Mouse (Mus musculus): ENCODE data around the gene Olfr871. TPM values are rescaled to one million over a fixed set of nuclear protein-coding genes. Genes with fewer than 3 reads are reported as not detected.
"Not testable (repeated sequence)": the region's sequence is repeated elsewhere in the genome, so short reads cannot be mapped to it uniquely, and the experiment has no call there.

Olfr871 gene
- polyA plus RNA-seq (2012; rRNA removed): not detected in 2 replicates

DNA sequence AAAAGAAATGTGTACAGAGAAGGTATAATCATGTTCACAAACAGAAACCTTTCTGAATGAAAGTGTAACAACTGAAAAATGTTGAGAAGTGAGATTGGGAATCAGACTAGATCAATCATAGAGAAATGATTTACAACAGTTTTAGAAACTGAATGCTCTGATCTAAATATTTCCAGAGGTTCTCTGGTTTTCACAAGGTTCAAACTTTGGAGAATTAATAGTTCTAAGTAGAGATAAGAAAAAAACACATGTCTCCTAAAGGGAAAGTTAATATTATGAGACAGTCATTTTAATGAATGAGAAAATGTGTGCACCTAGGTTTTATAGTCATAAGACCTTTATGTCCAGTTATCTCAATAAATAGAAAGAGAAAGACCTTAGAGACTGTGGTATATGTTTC, at the start of gene Olfr871:
Gene Olfr871, plus strand, starts transcription at position 301 of the 400 bp plus-strand sequence.
- TF ChIP-seq CTCF (IDR thresholded peaks at IDR 0.05; ENCODE audit: borderline replicate concordance, insufficient read depth, low read depth, low read length) (no peak), POLR2A (IDR thresholded peaks at IDR 0.05; ENCODE audit: borderline replicate concordance, insufficient read depth, low read length) (no peak)
- DNase-seq: no peak

DNA sequence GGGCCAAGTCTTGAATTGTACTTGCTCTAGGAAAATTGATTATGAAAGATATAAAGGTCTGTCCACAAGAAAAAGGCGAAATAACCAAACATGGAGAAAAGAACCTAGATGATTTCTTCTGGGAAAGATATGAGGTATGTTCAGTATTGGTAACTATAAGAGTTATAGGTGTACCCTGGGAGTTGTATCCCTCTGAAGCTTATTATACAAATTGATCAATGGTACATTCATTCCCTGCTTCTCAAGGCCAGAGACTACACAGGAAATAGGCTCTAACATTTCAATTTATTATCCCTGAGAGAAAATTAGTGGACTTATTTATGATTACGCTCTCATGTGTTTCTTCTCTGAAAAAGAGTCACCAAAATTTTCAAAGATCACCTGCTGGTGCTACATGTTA, 38.0 kb upstream of the Olfr871 start, which contains the start of gene Olfr870:
Gene Olfr870, minus strand, starts transcription at position 101 of the 400 bp plus-strand sequence.
- Histone ChIP-seq H3K27me3 (ENCODE audit: control insufficient read depth, insufficient read depth, low read length) (no peaks in the 10 kb centered on the region), H3K27ac (ENCODE audit: insufficient read depth, low read length) (no peak within 1 kb of the TSS), H3K4me1 (ENCODE audit: control insufficient read depth, insufficient read depth, low read length) (no peaks in the 10 kb centered on the region), H3K4me3 (replicated peaks; ENCODE audit: insufficient read depth, low read depth, low read length) (no peak within 1 kb of the TSS)
- DNase-seq: no peak
- TF ChIP-seq CTCF (IDR thresholded peaks at IDR 0.05; ENCODE audit: borderline replicate concordance, insufficient read depth, low read depth, low read length) (no peak), POLR2A (IDR thresholded peaks at IDR 0.05; ENCODE audit: borderline replicate concordance, insufficient read depth, low read length) (no peak)
- WGBS: 75% methylated on average over 2 of the region's 2 CpGs

More for the DNA sequence above, at the start of gene Olfr871:
- Histone ChIP-seq H3K27ac (ENCODE audit: insufficient read depth, low read length) (no peak within 1 kb of the TSS), H3K4me3 (replicated peaks; ENCODE audit: insufficient read depth, low read depth, low read length) (no peak within 1 kb of the TSS), H3K27me3 (ENCODE audit: control insufficient read depth, insufficient read depth, low read length) (no peaks in the 10 kb centered on the region), H3K4me1 (ENCODE audit: control insufficient read depth, insufficient read depth, low read length) (no peaks in the 10 kb centered on the region)

DNA sequence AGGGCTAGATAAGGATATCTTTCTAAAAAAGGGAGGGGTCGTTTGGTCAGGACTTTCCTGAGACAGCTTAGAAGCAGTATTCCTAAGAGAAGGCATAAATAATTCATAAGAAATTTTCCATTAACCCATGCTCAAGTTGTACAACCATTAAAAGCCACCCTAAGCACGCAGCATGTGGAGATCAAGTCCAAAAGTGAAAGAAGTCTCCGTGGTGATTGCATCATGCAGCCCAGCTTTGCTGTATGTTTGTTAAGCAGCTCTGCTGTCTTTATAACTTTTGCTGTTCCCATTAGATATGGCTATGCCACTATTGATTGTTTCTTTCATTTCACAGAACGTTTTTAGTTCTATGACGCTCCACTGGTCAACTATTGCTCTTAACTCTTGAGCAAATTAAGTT, 32.5 kb upstream of the Olfr871 start:
- 60% methylated on average over 5 of the region's 5 CpGs for WGBS

DNA sequence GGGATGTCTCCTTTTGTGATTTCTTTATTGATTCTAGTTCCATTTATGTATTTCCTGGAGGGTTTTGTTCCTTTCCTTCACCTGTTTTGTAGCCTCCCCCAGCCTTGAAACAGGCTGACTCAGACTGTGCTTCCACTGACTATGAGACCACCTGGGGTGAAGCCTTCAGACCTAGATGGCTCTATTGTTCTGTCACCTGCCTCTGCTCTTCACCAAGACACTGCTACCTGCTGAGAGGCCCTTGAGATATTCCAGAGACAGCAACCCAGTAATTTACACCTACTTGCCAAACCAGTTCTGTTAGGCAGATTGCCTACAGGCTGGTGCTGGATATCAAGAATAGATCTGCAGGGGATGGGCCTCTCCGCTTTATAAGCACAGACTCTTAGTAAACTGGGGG, 9.9 kb upstream of the Olfr871 start:
- no peak for DNase-seq
- WGBS: 64% methylated on average over 1 of the region's 1 CpGs
- no peaks in the 10 kb centered on the region for H3K27me3 ChIP-seq (ENCODE audit: control insufficient read depth, insufficient read depth, low read length)
- H3K27ac ChIP-seq (ENCODE audit: insufficient read depth, low read length): no peak overlapping the region
- TF ChIP-seq CTCF (IDR thresholded peaks at IDR 0.05; ENCODE audit: borderline replicate concordance, insufficient read depth, low read depth, low read length) (no peak), POLR2A (IDR thresholded peaks at IDR 0.05; ENCODE audit: borderline replicate concordance, insufficient read depth, low read length) (no peak)
- no peaks in the 10 kb centered on the region for H3K4me1 ChIP-seq (ENCODE audit: control insufficient read depth, insufficient read depth, low read length)
- H3K4me3 ChIP-seq (replicated peaks; ENCODE audit: insufficient read depth, low read depth, low read length): no peak overlapping the region

More for the DNA sequence above, 32.5 kb upstream of the Olfr871 start:
- no peaks in the 10 kb centered on the region for H3K4me1 ChIP-seq (ENCODE audit: control insufficient read depth, insufficient read depth, low read length)
- H3K27ac ChIP-seq (ENCODE audit: insufficient read depth, low read length): no peak overlapping the region
- H3K27me3 ChIP-seq (ENCODE audit: control insufficient read depth, insufficient read depth, low read length): no peaks in the 10 kb centered on the region
- no peak for DNase-seq
- TF ChIP-seq CTCF (IDR thresholded peaks at IDR 0.05; ENCODE audit: borderline replicate concordance, insufficient read depth, low read depth, low read length) (no peak), POLR2A (IDR thresholded peaks at IDR 0.05; ENCODE audit: borderline replicate concordance, insufficient read depth, low read length) (no peak)
- H3K4me3 ChIP-seq (replicated peaks; ENCODE audit: insufficient read depth, low read depth, low read length): no peak overlapping the region

- WGBS: 88% methylated on average over 7 of the region's 7 CpGs
- H3K4me1 ChIP-seq (ENCODE audit: control insufficient read depth, insufficient read depth, low read length); H3K27me3 ChIP-seq (ENCODE audit: control insufficient read depth, insufficient read depth, low read length); H3K4me3 ChIP-seq (replicated peaks; ENCODE audit: insufficient read depth, low read depth, low read length); H3K27ac ChIP-seq (ENCODE audit: insufficient read depth, low read length); DNase-seq: not testable (repeated sequence)
These were observed 8.5 kb upstream of the Olfr871 start for GRCm38 (mm10) chr9:20203413-20203984.

- H3K27me3 ChIP-seq (ENCODE audit: control insufficient read depth, insufficient read depth, low read length): no peaks in the 10 kb centered on the region
- TF ChIP-seq POLR2A (IDR thresholded peaks at IDR 0.05; ENCODE audit: borderline replicate concordance, insufficient read depth, low read length): no peak
- TF ChIP-seq CTCF (IDR thresholded peaks at IDR 0.05; ENCODE audit: borderline replicate concordance, insufficient read depth, low read depth, low read length): no peak
- H3K4me3 ChIP-seq (replicated peaks; ENCODE audit: insufficient read depth, low read depth, low read length): no peak overlapping the region
- no peaks in the 10 kb centered on the region for H3K4me1 ChIP-seq (ENCODE audit: control insufficient read depth, insufficient read depth, low read length)
- WGBS: 31% methylated on average over 1 of the region's 1 CpGs
- no peak overlapping the region for H3K27ac ChIP-seq (ENCODE audit: insufficient read depth, low read length)
- DNase-seq: no peak
These were observed 1.2 kb upstream of the Olfr871 start for GRCm38 (mm10) chr9:20210812-20211211.

DNA sequence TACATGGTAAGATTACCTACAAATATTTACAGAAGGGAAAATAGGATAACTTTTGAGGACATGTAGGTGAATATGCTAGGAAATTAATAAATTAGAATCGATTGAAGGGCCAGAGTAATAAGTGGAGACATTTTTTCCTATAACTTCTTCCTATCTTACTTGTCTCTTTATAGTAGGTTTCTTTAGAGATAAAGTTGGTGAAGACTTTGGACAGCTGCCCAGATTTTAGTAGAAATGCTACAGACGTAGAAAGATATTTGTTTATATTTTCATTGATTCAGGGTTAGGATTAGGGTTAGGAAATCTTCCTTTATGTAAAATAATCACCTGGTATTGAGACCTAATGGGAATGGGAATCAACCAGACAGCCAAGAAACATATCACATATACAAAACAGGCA, 530 bp upstream of the Olfr871 start:
- Histone ChIP-seq H3K27me3 (ENCODE audit: control insufficient read depth, insufficient read depth, low read length) (no peaks in the 10 kb centered on the region), H3K4me3 (replicated peaks; ENCODE audit: insufficient read depth, low read depth, low read length) (no peak overlapping the region), H3K27ac (ENCODE audit: insufficient read depth, low read length) (no peak overlapping the region), H3K4me1 (ENCODE audit: control insufficient read depth, insufficient read depth, low read length) (no peaks in the 10 kb centered on the region)
- 59% methylated on average over 2 of the region's 2 CpGs for WGBS
- no peak for DNase-seq
- no peak for TF ChIP-seq CTCF (IDR thresholded peaks at IDR 0.05; ENCODE audit: borderline replicate concordance, insufficient read depth, low read depth, low read length)
- TF ChIP-seq POLR2A (IDR thresholded peaks at IDR 0.05; ENCODE audit: borderline replicate concordance, insufficient read depth, low read length): no peak

DNA sequence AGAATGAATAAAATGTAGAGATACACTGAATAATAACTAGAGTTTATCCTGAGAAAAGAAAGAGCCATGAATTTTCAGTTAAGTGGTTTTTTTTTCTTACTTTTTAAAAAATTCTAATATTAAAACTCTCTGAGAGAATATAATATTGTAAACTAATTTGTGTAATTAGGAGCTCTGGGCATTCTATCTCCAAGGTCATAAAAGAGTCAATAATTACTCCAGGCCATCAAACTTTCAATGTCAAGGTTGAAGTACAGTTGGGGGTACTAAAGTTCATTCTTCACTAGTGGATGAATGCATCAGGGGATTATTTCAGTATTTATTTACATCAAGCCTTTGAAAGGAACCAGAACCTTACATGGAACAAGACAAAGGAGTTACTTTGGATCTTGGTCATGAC, 24.8 kb downstream of the Olfr871 start, which contains the start of gene Olfr872:
Gene Olfr872, plus strand, starts transcription at position 301 of the 400 bp plus-strand sequence.
- Histone ChIP-seq H3K27me3 (ENCODE audit: control insufficient read depth, insufficient read depth, low read length) (no peaks in the 10 kb centered on the region), H3K27ac (ENCODE audit: insufficient read depth, low read length) (no peak within 1 kb of the TSS), H3K4me3 (replicated peaks; ENCODE audit: insufficient read depth, low read depth, low read length) (no peak within 1 kb of the TSS), H3K4me1 (ENCODE audit: control insufficient read depth, insufficient read depth, low read length) (no peaks in the 10 kb centered on the region)
- no peak for DNase-seq
- TF ChIP-seq POLR2A (IDR thresholded peaks at IDR 0.05; ENCODE audit: borderline replicate concordance, insufficient read depth, low read length): no peak
- no peak for TF ChIP-seq CTCF (IDR thresholded peaks at IDR 0.05; ENCODE audit: borderline replicate concordance, insufficient read depth, low read depth, low read length)

Measured in cerebellum, adult 2 months (tissue).